Mouse (Mus musculus) lung, adult 2 months (tissue): ENCODE results near the gene Exoc2. TPM values are rescaled to one million over a fixed set of nuclear protein-coding genes. Genes with fewer than 3 reads are reported as not detected.

Source experiments
- DNase-seq: peaks from one replicate; pipeline ENCODE4 v3.0.0; 2022
- H3K4me1 ChIP-seq: fragments of 200-500 bp; 2 replicates; pipeline ENCODE4 v1.6.1; 2011; ENCODE audit warnings: low read length; ENCODE audit not compliant: control insufficient read depth, insufficient read depth
- H3K4me3 ChIP-seq: fragments of 200-500 bp; replicated peaks from 2 replicates; pipeline ENCODE3; 2011; ENCODE audit warnings: low read depth, mild to moderate bottlenecking, control low read depth, low read length; ENCODE audit errors: extremely low read depth
- CTCF ChIP-seq: fragments of 200-500 bp; IDR thresholded peaks from 2 replicates; pipeline ENCODE4 v1.5.1; 2011; ENCODE audit warnings: mild to moderate bottlenecking, low read length, control low read depth; ENCODE audit not compliant: insufficient read depth
- POLR2A ChIP-seq: fragments of 200-500 bp; IDR thresholded peaks from 2 replicates; pipeline ENCODE4 v1.6.1; 2011; ENCODE audit warnings: low read depth, mild to moderate bottlenecking, control low read depth, low read length, borderline replicate concordance; ENCODE audit errors: extremely low read depth
- WGBS: fragments of 180-500 bp; shearing (Covaris S2); methylation state at CpG from one replicate; pipeline ENCODE4 v1.1.7; 2018; 5-methylcytosine and 5-hydroxymethylcytosine counted together
- polyA plus RNA-seq: library from polyadenylated mRNA; depleted of rRNA; stranded (reverse); fragments of >200 nt; gene quantifications from 2 replicates; pipeline ENCODE4 v1.2.3, GENCODE M21; 2012

The Exoc2 gene
- polyA plus RNA-seq, 1 experiment = 12.4 TPM

- no peak for TF ChIP-seq CTCF
- H3K4me1 ChIP-seq = no peaks in the 10 kb centered on the region
- 66% methylated on average over 4 of the region's 4 CpGs for WGBS
- no peak overlapping the region for H3K4me3 ChIP-seq
- no peak for DNase-seq
Measured at GRCm38 (mm10) chr13:30841306-30841705, 132.6 kb downstream of the Exoc2 start.

GRCm38 (mm10) chr13:30840700-30841099 is 133.2 kb downstream of the Exoc2 start:
- DNase-seq = no peak
- Histone ChIP-seq H3K4me3 (no peak overlapping the region), H3K4me1 (no peaks in the 10 kb centered on the region)
- no peak for TF ChIP-seq CTCF
- TF ChIP-seq POLR2A = no peak
- WGBS = 77% methylated on average over 3 of the region's 3 CpGs

GRCm38 (mm10) chr13:30836342-30836741 is 137.6 kb downstream of the Exoc2 start:
- 53% methylated on average over 1 of the region's 1 CpGs for WGBS
- no peak for DNase-seq
- H3K4me1 ChIP-seq = peaks cover 4% of the 10 kb centered on the region
- no peak overlapping the region for H3K4me3 ChIP-seq
- no peak for TF ChIP-seq CTCF

GRCm38 (mm10) chr13:30834859-30835258 is 139.0 kb downstream of the Exoc2 start:
- TF ChIP-seq CTCF (no peak), POLR2A (no peak)
- H3K4me3 ChIP-seq = no peak overlapping the region
- H3K4me1 ChIP-seq = peaks cover 7% of the 10 kb centered on the region
- no peak for DNase-seq
- 72% methylated on average over 9 of the region's 9 CpGs for WGBS

GRCm38 (mm10) chr13:30834349-30834748 is 139.5 kb downstream of the Exoc2 start:
- no peak for TF ChIP-seq POLR2A
- TF ChIP-seq CTCF = no peak
- WGBS = 41% methylated on average over 6 of the region's 6 CpGs
- no peak overlapping the region for H3K4me3 ChIP-seq

GRCm38 (mm10) chr13:30833476-30834149 is 140.3 kb downstream of the Exoc2 start:
- no peak overlapping the region for H3K4me3 ChIP-seq
- TF ChIP-seq CTCF = no peak
- no peak for TF ChIP-seq POLR2A
- H3K4me1 ChIP-seq = peaks cover 7% of the 10 kb centered on the region
- 44% methylated on average over 6 of the region's 6 CpGs for WGBS
- no peak for DNase-seq

More at GRCm38 (mm10) chr13:30834349-30834748, 139.5 kb downstream of the Exoc2 start:
- peaks cover 7% of the 10 kb centered on the region for H3K4me1 ChIP-seq
- no peak for DNase-seq

GRCm38 (mm10) chr13:30831369-30831768 is 142.5 kb downstream of the Exoc2 start:
- peaks cover 7% of the 10 kb centered on the region for H3K4me1 ChIP-seq
- no peak overlapping the region for H3K4me3 ChIP-seq
- no peak for TF ChIP-seq CTCF
- no peak for TF ChIP-seq POLR2A
- 57% methylated on average over 6 of the region's 6 CpGs for WGBS
- no peak for DNase-seq

- TF ChIP-seq POLR2A (no peak), CTCF (no peak)
- Histone ChIP-seq H3K4me3 (no peak overlapping the region), H3K4me1 (peaks cover 5% of the 10 kb centered on the region)
- no peak for DNase-seq
- WGBS = 96% methylated on average over 7 of the region's 7 CpGs
Measured at GRCm38 (mm10) chr13:30826511-30826910, 147.4 kb downstream of the Exoc2 start.

- 65% methylated on average over 3 of the region's 3 CpGs for WGBS
- no peak overlapping the region for H3K4me3 ChIP-seq
- no peaks in the 10 kb centered on the region for H3K4me1 ChIP-seq
- no peak for DNase-seq
- TF ChIP-seq CTCF = no peak
- no peak for TF ChIP-seq POLR2A
Measured at GRCm38 (mm10) chr13:30824903-30825302, 149.0 kb downstream of the Exoc2 start.

GRCm38 (mm10) chr13:30820555-30820954 is 153.3 kb downstream of the Exoc2 start:
- no peak for DNase-seq
- TF ChIP-seq CTCF (no peak), POLR2A (no peak)
- Histone ChIP-seq H3K4me3 (no peak overlapping the region), H3K4me1 (no peaks in the 10 kb centered on the region)
- WGBS = 79% methylated on average over 7 of the region's 7 CpGs

GRCm38 (mm10) chr13:30819891-30820290 is 154.0 kb downstream of the Exoc2 start:
- WGBS = 88% methylated on average over 2 of the region's 2 CpGs
- TF ChIP-seq CTCF (no peak), POLR2A (no peak)
- Histone ChIP-seq H3K4me3 (no peak overlapping the region), H3K4me1 (no peaks in the 10 kb centered on the region)
- DNase-seq = no peak
